Mouse (Mus musculus): Measurements from ENCODE around the gene Iqcb1.

The Iqcb1 gene

GRCm38 (mm10) chr16:36875276-36875851, 47.2 kb downstream of the Iqcb1 start:
- DNase-seq (ENCODE audit: low read depth, low spot score): peak; percentile 35

GRCm38 (mm10) chr16:36877316-36877715, 49.1 kb downstream of the Iqcb1 start:
- no peak for DNase-seq (ENCODE audit: low read depth, low spot score)

DNA sequence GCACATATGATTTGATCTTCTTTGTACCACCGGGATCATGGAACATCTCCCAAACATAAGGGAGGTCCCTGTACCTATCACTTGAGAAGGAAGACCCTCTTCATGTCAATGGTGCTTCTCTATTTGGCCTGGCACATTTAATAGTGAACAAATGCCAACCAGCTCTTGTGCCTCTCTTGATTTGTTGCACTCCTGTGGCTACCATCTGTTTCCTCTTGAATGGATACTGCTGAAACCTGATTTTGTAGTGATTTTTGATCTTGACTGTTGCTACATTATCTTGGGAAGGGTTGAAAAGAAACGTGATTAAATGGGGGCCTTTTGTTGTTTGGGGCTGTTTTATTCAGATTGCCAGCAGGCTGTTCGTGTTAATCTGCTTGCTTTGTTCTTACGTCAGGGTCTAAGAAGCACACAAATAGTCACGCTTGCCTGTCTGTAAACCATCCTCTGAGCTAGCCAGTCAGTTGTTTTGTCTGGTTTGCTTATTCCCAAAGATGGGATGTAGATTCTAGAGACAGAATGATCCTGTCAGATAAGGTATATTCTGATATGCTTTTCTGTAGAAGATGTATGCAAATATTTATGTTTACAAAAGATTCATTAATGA, 54.7 kb downstream of the Iqcb1 start:
- no peak for DNase-seq (ENCODE audit: low read depth, low spot score)

- no peak for DNase-seq (ENCODE audit: low read depth, low spot score)
These were observed 56.7 kb downstream of the Iqcb1 start for GRCm38 (mm10) chr16:36884881-36885280.

DNA sequence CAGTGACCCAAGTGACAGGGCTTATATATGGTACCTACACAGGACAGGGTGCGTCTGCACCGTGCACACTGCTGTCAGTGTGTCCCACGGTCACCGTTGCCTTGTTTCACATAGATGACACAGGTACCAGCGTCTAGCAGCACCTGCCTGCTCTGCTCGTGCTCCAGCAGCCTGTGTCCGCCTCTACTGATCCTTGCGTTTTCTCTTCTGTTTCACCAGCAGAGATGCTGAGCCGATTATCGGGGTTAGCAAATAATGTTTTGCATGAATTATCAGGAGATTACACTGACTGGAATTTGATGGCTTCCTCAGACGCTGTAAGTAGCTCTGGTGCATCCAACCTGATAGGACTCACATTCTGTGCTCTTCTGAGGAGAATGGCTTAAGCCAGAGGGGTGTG, 57.7 kb downstream of the Iqcb1 start:
- DNase-seq (ENCODE audit: low read depth, low spot score): no peak

DNA sequence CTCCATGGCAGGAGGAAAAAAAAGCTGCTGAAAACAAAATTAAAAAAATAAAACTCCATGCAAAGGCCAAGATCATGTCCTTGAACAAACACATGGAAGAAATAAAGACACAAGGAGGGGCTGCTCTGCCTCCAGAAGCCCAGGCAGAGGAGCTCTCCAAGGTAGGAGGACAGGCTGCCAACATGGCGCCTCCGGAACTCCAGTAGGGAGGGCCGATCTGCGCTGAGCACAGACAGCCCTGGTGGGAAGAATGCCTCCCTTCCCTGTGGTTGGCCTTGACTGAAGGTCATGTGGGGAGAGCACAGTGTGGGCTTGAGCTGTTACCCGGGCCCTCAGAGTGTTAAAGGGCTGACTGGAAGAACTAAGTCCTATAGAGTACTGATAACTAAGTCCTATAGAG, 59.4 kb downstream of the Iqcb1 start:
- no peak for DNase-seq (ENCODE audit: low read depth, low spot score)

DNA sequence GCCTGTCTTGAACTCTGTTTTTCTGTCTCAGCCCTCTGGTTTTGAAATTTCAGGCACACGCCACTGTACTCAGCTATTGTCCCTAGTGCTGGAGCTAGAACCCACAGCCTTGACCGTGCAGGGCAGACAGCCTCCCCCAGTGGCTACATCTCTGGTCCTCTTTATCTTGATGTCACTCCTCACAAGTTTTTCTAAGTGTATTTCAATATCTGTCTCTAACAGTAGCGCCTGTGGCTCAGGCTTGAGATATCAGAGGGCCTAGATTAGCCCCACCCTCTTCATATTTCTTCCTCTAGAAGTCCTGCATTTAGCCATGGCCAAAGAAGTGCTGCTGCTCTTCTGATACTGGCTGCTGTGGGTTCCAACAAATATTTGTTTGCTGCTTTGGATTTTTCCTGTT, 62.4 kb downstream of the Iqcb1 start:
- DNase-seq (ENCODE audit: low read depth, low spot score): no peak

DNA sequence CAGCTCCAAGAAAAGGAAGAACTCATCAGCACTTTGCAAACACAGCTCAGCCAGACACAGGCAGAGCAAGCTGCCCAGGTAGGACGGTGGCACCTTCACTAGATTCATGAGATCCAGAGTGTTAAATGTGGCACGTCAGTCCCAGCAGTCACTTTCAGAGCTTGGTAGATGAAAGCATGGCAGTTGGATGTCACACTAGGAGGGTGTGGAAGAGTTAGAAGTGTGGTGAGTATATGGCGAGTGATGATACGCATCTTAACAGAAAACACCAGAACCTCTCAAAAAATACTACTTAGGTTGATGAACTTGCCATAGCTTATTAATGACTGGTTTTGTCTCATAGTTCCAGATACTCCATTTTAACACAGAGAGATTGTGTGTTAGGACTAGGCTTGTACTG, 63.2 kb downstream of the Iqcb1 start:
- no peak for DNase-seq (ENCODE audit: low read depth, low spot score)

DNA sequence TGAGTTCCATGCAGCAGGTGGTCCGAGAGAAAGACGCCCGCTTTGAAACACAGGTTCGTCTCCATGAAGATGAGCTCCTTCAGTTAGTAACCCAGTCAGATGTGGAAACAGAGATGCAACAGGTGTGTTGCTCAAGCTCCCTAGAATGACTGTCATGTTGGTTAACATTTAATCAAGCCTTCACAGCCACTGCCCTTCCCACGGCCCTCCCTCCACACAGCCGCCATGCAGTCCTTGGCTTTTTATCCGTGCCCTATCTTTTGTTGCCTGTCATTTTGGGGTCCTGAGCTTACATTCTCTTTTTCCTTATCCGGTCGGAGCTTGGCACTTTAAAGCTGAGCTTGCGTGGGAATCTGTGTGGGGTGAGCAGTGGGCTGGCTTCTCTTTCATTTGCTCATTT, 65.1 kb downstream of the Iqcb1 start:
- no peak for DNase-seq (ENCODE audit: low read depth, low spot score)

- DNase-seq (ENCODE audit: low read depth, low spot score): no peak
These were observed 68.5 kb downstream of the Iqcb1 start for GRCm38 (mm10) chr16:36896712-36897111.

DNA sequence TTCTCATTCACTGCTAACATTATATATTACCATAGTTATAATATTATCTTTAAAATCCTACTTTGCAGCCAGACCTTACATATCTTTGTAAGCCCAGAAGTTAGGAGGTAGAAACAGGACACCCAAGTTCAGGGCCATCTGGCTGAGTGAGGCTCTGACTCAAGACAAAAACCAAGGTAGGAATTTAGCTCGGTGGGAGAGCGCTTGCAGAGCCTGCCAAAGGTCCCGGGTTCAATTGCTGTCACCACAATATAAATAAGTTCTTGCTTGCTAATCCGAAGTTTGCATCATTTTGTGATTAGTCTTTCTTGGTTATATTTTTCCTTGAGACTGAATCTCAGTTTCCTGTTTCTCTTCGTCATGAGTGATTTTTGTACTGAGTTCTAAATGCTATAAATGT, 75.0 kb downstream of the Iqcb1 start:
- no peak for DNase-seq (ENCODE audit: low read depth, low spot score)

DNA sequence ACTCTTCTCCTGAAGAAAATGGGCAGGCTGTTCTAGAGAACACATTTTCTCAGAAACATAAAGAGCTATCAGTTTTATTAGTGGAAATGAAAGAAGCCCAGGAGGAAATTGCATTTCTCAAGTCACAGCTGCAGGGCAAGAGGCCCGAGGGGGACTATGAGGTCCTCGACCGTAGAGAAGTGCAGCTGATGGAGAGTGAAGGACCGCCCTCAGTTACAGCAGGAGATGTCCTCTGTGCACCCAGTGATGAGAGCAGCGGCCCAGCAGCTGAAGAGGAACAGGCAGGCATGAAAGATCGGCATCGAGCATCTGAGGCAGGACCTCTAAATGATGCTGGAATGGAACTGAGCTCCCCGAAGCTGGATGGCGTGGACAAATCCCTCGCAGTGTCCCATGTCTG, 83.7 kb downstream of the Iqcb1 start:
- DNase-seq (ENCODE audit: low read depth, low spot score): no peak

- DNase-seq (ENCODE audit: low read depth, low spot score): no peak
These were observed 84.1 kb downstream of the Iqcb1 start for GRCm38 (mm10) chr16:36912311-36912710.

DNA sequence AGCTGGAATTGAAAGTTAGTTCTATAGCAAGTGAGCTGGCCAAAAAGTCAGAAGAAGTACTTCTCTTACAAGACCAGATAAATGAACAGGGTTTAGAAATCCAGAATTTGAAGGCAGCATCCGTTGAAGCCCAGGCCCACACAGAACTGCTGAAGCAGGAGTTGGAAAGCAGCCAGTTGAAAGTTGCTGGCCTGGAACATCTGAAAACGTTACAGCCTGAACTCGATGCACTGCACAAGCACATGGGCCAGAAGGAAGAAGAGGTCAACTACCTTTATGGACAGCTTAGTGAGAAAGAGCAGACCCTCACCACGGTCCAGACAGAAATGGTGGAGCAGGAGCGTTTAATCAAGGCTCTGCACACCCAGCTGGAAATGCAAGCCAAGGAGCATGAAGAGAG, 86.0 kb downstream of the Iqcb1 start:
- no peak for DNase-seq (ENCODE audit: low read depth, low spot score)

GRCm38 (mm10) chr16:36918505-36918904, 90.3 kb downstream of the Iqcb1 start:
- no peak for DNase-seq (ENCODE audit: low read depth, low spot score)

DNA sequence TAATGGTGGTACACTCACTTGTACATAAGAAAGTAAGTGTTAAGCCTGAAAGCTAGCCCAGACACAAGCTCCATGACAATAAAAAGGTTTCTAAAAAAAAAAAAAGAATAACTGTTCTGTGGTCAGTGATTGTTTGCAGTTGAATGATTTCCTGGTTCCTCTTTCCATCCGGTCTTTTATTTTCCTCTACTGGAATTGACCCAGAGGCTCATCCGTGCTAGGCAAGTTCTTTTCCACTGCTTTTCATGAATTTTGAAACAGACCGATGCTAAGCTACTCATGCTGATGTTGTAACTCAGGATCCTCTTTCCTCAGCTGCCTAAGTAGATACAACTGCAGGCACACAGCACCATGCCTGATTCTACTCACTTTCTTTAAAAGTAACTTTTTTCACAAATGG, 92.2 kb downstream of the Iqcb1 start:
- no peak for DNase-seq (ENCODE audit: low read depth, low spot score)

GRCm38 (mm10) chr16:36921067-36921613, 93.0 kb downstream of the Iqcb1 start:
- DNase-seq (ENCODE audit: low read depth, low spot score): no peak

GRCm38 (mm10) chr16:36921980-36922379, 93.8 kb downstream of the Iqcb1 start:
- DNase-seq (ENCODE audit: low read depth, low spot score): no peak
